Mouse (Mus musculus) intestine, postnatal 0 days (tissue): ENCODE measurements around the gene Inf2. TPM values are rescaled to one million over a fixed set of nuclear protein-coding genes. Genes with fewer than 3 reads are reported as not detected.

Experiments
- ATAC-seq: fragments of 200-750 bp; cut with Nextera tagmentation; 2 replicates; pipeline ENCODE4 v1.8.0; 2017; ENCODE audit warnings: mild to moderate bottlenecking, moderate TSS enrichment, moderate library complexity
- H3K27ac ChIP-seq: fragments of 300-500 bp; sonication (generic); 2 replicates; pipeline ENCODE4 v1.5.1; 2014; ENCODE audit warnings: mild to moderate bottlenecking, low read depth, low read length, moderate library complexity
- H3K27me3 ChIP-seq: fragments of 300-500 bp; sonication (generic); replicated peaks from 2 replicates; pipeline ENCODE4 v1.6.1; 2014; ENCODE audit warnings: low read length, mixed read lengths; ENCODE audit not compliant: control insufficient read depth, insufficient read depth
- H3K36me3 ChIP-seq: fragments of 300-500 bp; sonication (generic); 2 replicates; pipeline ENCODE4 v1.6.1; 2014; ENCODE audit warnings: mild to moderate bottlenecking, moderate library complexity; ENCODE audit not compliant: control insufficient read depth, insufficient read depth
- H3K4me1 ChIP-seq: fragments of 300-500 bp; sonication (generic); replicated peaks from 2 replicates; pipeline ENCODE4 v1.6.1; 2014; ENCODE audit warnings: antibody characterized with exemption, low read length, mixed read lengths; ENCODE audit not compliant: control insufficient read depth, insufficient read depth
- H3K4me2 ChIP-seq: fragments of 300-500 bp; sonication (generic); replicated peaks from 2 replicates; pipeline ENCODE4 v1.6.1; 2014; ENCODE audit warnings: low read depth, mild to moderate bottlenecking, moderate library complexity
- H3K4me3 ChIP-seq: fragments of 300-500 bp; sonication (generic); 2 replicates; pipeline ENCODE4 v1.5.1; 2014; ENCODE audit warnings: low read depth, low read length
- H3K9ac ChIP-seq: fragments of 300-500 bp; sonication (generic); 2 replicates; pipeline ENCODE4 v1.6.1; 2014; ENCODE audit warnings: mild to moderate bottlenecking, low read depth, low read length
- H3K9me3 ChIP-seq: fragments of 300-500 bp; sonication (generic); 2 replicates; pipeline ENCODE4 v1.6.1; 2016; ENCODE audit warnings: mixed run types; ENCODE audit not compliant: control insufficient read depth
- CTCF ChIP-seq: sonication (generic); IDR thresholded peaks from 2 replicates; pipeline ENCODE4 v1.5.1; 2016; ENCODE audit warnings: low read depth, mild to moderate bottlenecking, control low read depth, antibody characterized with exemption, moderate library complexity
- WGBS: fragments of 180-500 bp; shearing (Covaris S2); extraction: QIAGEN DNeasy Blood & Tissue Kit; methylation state at CpG from one replicate; pipeline ENCODE4 v1.1.7; 2014; 5-methylcytosine and 5-hydroxymethylcytosine counted together
- polyA plus RNA-seq: library from polyadenylated mRNA; unstranded; fragments of >200 nt; fragmentation: Nextera tagmentation; extraction: Ambion mirVana; gene quantifications from 2 replicates; pipeline ENCODE4 v1.2.1, GENCODE M21; 2015

Gene Inf2
- polyA plus RNA-seq, 1 experiment from 2014 or later: 0.70 TPM

DNA sequence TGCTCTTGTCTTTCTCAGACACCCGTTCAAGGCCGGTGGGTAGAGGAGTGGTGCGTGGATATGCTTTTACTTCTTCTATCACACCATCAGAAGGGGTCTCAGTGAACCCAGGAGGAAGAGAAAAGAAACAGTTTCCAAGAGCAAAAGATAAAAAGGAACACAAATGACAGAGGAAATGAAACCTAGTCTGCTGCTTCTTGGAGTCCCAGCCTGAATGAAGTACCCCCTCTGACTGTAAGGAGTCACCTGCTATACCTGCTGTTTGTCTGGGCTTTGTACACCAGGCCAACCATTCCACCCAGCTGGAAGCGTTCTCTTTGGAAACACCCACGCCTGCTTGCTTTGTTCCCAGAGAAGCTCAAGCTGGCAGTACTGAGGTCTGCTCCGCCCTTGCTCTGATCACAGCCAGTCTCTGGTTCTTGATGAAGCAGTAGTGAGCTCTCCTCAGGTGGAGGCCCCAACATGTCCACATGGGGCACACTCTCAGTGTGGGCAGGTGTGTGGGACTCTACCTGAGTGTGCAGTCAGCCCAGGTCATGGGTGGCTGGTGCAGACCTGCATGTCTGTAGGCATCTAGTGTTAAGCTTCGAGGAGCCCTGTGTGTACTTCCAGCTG lies 2.6 kb upstream of the Inf2 start:
- ATAC-seq: peak; percentile 46; the same call in 1 of the 2 replicates
- no peak overlapping the region for H3K4me2 ChIP-seq
- TF ChIP-seq CTCF: peak; percentile 60
- no peak overlapping the region for H3K27ac ChIP-seq
- H3K36me3 ChIP-seq: no peaks in the 10 kb centered on the region
- no peaks in the 10 kb centered on the region for H3K9me3 ChIP-seq
- H3K9ac ChIP-seq: no peak overlapping the region
- H3K4me1 ChIP-seq: peaks cover 18% of the 10 kb centered on the region
- 70% methylated on average over 7 of the region's 7 CpGs for WGBS
- H3K27me3 ChIP-seq: peaks cover 8% of the 10 kb centered on the region; the same call in 1 of the 2 replicates
- no peak overlapping the region for H3K4me3 ChIP-seq

DNA sequence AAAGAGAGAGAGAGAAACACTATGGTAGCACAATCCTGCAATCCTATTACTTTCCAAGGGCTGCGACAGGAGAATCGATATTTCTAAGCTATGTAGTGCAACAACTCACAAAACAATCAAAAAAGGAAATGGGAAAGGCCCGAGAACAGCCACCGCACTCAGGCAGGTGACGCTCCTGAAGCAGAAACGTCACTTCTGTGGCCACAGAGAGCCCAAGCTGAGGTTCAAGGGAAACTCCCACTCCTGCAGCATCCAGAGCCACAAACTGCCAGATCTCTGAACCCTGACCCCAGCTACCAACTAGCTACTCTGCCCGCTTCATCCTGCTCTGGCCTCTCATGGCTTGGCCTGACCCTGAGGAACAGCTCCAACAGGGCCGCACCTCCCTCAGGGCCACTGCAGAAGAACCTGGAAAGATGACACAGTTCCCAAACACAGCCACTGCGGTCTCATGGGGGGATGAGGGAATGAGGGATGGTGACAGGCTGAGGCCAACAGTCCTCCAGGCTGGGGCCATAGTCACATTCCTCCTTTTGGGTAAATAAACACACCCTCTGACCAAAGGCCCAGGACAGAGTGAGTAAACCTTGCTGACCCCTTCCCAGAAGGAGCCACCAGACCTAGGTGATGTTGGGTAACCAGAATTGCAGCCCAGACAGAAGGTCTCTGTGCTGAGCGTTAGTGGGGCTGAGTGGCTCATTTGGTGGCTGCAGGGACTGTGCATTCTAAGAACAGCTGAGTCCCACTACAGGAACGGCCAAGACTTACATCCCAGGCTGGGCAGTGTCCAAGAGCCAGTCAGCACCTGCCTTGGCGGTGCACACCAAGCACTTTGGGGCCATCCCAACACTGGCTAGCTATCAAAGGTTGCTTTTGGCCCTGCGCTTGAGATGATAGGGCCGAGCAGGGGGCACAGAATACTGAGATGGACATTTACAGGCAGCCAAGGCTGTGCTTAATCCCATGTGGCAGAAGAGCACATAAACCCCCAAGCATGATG lies 1.2 kb upstream of the Inf2 start:
- Histone ChIP-seq H3K36me3 (no peaks in the 10 kb centered on the region), H3K9ac (no peak overlapping the region), H3K4me3 (no peak overlapping the region), H3K27ac (no peak overlapping the region), H3K4me1 (peaks cover 18% of the 10 kb centered on the region), H3K9me3 (no peaks in the 10 kb centered on the region), H3K27me3 (peaks cover 8% of the 10 kb centered on the region; the same call in 1 of the 2 replicates), H3K4me2 (no peak overlapping the region)
- 65% methylated on average over 14 of the region's 14 CpGs for WGBS
- ATAC-seq: no peak
- TF ChIP-seq CTCF: no peak

DNA sequence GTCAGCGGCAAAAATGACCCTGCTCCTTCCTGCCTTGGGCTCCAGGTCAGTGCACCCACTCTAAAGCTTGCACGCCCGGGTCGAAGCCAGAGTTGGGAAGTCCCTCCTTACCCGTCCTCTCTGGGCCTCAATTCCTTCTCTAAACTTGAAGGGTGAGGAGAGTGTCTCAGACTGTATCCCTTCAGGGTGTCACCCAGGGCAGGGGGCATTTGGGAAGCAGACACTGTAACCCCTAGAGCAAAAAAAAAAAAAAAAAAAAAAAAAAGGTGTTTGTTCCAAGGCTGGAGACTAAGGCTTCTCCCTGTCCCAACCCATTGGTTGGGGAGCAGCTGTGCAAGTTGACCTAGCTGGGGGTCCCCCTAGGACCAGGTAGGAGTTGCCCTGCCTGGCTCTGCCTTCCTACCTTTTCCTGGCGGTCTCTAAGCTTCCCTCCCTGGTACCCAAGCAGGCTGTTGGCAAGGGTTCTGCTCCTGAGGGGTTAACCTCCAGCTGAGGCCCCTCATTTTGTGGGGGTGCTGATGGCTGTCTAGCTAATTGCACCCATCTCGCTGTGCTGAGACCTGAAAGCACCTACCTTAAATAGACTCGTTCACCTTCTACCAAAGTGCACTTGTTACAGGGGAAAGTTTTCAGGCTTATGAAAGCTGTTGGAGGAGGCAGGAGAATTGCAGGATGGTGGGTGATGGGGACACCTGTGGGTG lies 1.1 kb downstream of the Inf2 start:
- H3K27ac ChIP-seq: no peak overlapping the region
- peaks cover 8% of the 10 kb centered on the region; the same call in 1 of the 2 replicates for H3K27me3 ChIP-seq
- peak overlapping the region; percentile 41; the same call in 1 of the 2 replicates for H3K9ac ChIP-seq
- H3K4me2 ChIP-seq: peak overlapping the region; percentile 87
- H3K9me3 ChIP-seq: no peaks in the 10 kb centered on the region
- peaks cover 18% of the 10 kb centered on the region for H3K4me1 ChIP-seq
- TF ChIP-seq CTCF: no peak
- WGBS: 62% methylated on average over 8 of the region's 8 CpGs
- H3K4me3 ChIP-seq: peak overlapping the region; percentile 48
- no peaks in the 10 kb centered on the region for H3K36me3 ChIP-seq
- no peak for ATAC-seq

DNA sequence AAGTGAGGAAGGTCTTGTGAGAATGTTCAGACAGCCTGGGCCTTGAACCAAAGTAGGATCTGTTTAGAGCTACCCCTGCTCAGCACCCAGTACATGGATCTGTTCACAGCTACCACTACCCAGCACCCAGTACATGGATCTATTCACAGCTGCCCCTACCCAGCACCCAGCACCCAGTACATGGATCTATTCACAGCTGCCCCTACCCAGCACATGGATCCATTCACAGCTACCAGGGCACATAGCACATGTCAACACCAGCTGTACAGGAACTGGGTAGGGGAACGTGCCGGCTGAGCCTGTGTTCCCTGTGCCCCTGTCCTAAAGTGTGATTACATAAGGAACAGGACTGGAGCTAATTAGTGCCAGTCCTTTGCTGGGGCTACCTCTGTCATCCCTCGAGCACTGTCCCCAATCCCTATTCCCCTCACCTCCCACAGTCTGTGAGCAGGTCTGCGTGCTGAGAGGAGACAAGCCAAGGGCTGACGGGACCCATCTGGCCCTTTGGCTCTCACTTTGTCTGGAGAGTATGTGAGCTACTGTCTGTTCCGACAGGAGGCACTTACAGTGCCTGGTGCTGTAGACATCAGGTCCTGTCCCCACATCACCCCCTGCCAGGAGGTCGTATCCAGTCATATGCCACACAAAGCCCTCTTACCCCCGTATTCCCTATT lies 2.1 kb downstream of the Inf2 start:
- WGBS: 79% methylated on average over 8 of the region's 8 CpGs
- no peaks in the 10 kb centered on the region for H3K36me3 ChIP-seq
- no peak overlapping the region for H3K27ac ChIP-seq
- H3K9me3 ChIP-seq: no peaks in the 10 kb centered on the region
- no peak for ATAC-seq
- peaks cover 8% of the 10 kb centered on the region; the same call in 1 of the 2 replicates for H3K27me3 ChIP-seq
- TF ChIP-seq CTCF: no peak
- peaks cover 13% of the 10 kb centered on the region; the same call in 1 of the 2 replicates for H3K4me1 ChIP-seq
- H3K4me2 ChIP-seq: no peak overlapping the region
- H3K9ac ChIP-seq: no peak overlapping the region
- no peak overlapping the region for H3K4me3 ChIP-seq

DNA sequence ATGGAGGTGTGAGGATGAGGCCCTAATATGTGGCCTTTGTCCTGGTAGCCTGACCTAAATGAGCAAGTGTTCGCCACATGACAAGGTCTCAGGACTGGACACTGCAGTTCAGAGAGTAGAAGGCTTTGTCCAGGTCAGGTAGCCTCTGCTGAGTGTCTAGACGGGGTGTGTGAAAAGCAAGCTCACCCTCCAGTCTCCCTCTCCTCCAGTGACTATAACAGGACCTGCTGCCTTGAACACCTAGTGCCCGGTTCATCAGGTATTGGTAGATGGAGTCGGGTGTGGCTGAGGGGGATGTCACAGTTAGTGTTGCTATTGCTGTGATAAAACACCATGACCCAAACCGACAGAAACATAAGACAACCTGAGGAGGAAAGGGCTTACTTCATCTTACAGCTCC lies 2.7 kb downstream of the Inf2 start:
- no peak for ATAC-seq

More for the DNA sequence above, 2.7 kb downstream of the Inf2 start:
- Histone ChIP-seq H3K9ac (no peak overlapping the region), H3K36me3 (no peaks in the 10 kb centered on the region), H3K27me3 (peaks cover 8% of the 10 kb centered on the region; the same call in 1 of the 2 replicates), H3K27ac (no peak overlapping the region), H3K9me3 (no peaks in the 10 kb centered on the region), H3K4me1 (peaks cover 13% of the 10 kb centered on the region; the same call in 1 of the 2 replicates), H3K4me2 (no peak overlapping the region), H3K4me3 (no peak overlapping the region)
- 88% methylated on average over 5 of the region's 5 CpGs for WGBS
- TF ChIP-seq CTCF: no peak
